Mouse (Mus musculus): ENCODE results near the gene Nsrp1. TPM values are rescaled to one million over a fixed set of nuclear protein-coding genes. Genes with fewer than 3 reads are reported as not detected.
"Not testable (repeated sequence)": the region's sequence is repeated elsewhere in the genome, so short reads cannot be mapped to it uniquely, and the experiment has no call there.

Gene Nsrp1
- polyA plus RNA-seq (2012; rRNA removed) = 4.7 and 9.4 TPM in 2 replicates

DNA sequence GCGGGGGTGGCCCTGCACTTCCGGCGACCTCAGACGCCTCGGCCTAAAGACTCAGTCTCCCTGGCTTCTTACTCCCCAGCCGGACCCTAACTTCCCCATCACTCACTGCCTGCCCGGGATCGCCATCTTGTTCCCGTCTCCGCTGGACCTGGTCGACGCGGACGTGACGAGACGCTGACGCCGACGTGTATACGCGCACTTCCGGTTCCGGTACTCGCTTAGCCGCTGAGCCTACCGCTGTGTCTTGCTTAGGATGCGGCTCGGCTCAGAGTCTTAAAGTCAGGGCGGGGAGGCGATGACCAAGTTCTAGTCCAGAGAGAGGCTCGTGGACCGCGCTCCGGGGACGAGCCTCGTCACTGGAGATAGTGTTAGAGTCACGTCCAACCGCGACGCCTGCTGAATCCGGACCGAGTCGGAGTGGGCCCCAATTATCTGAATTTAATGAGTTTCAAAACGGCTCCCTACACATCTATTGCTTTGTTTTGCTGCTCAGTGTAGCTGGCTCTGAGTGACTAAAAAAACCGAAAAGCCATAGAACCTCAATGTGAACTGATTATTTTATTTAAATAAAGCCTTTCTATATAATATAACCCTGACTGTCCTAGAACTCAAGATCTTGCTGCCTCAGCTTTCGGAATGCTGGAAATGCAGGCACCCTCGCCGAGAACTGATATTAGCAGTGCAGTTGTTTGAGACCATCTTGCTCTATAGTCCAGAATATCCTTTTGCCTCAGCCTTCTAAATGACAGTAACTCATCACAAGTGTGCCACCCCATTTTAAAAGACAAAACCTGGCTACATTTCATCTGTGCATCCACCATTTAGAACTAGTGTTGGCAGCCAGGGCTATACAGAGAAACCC is at the start of gene Nsrp1:
TSS of gene Nsrp1 (minus strand) at position 163 of the 862 bp plus-strand sequence.
- TF ChIP-seq CTCF (IDR thresholded peaks at IDR 0.05; ENCODE audit: borderline replicate concordance, extremely low read depth, insufficient read depth, insufficient read length) (no peak), POLR2A (IDR thresholded peaks at IDR 0.05; ENCODE audit: borderline replicate concordance, extremely low read depth, insufficient read depth, insufficient read length, poor library complexity, severe bottlenecking) (peak; percentile 72; the same call in 1 of the 2 replicates)
- peak; percentile 98 for DNase-seq (ENCODE audit: low read depth)

DNA sequence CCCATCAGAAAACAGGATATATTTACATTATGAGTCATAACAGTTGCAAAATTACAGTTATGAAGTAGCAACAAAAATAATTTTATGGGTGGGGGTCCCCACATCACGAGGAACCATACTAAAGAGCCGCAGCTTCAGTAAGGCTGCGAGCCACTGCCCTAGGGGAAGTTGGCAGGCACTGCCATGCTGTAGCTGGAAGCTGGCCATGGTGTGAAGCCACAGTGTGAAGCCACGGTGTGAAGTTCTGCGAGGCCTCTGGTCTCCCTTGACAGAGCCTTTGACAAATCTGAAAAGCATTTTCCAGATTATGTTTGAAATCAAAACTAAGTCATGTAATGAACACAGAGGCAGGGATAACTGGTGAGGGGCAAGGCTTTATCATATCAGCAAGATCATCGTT is 32.9 kb upstream of the Nsrp1 start:
- DNase-seq (ENCODE audit: low read depth) = peak; percentile 25
- no peak for TF ChIP-seq POLR2A (IDR thresholded peaks at IDR 0.05; ENCODE audit: borderline replicate concordance, extremely low read depth, insufficient read depth, insufficient read length, poor library complexity, severe bottlenecking)
- no peak for TF ChIP-seq CTCF (IDR thresholded peaks at IDR 0.05; ENCODE audit: borderline replicate concordance, extremely low read depth, insufficient read depth, insufficient read length)

DNA sequence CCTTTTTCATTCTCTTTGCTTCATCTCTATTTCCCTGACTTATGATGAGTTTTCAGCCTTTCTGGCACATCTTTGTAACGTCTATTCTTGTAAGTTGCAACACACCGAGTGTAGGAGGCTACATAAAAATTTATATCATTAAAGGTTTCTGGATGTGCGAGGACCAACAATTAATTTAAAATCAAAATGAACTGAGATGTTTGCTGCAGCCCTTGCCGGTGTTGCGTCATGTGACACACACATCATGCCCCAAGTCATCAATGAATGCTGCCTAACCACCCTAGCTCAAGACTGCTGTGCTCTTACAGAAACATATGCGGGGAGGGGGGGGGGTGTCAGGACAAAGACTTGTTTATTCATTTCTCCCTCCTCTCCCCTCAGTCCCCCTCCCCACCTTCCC is 30.2 kb upstream of the Nsrp1 start:
- TF ChIP-seq POLR2A (IDR thresholded peaks at IDR 0.05; ENCODE audit: borderline replicate concordance, extremely low read depth, insufficient read depth, insufficient read length, poor library complexity, severe bottlenecking) = no peak
- no peak for DNase-seq (ENCODE audit: low read depth)

DNA sequence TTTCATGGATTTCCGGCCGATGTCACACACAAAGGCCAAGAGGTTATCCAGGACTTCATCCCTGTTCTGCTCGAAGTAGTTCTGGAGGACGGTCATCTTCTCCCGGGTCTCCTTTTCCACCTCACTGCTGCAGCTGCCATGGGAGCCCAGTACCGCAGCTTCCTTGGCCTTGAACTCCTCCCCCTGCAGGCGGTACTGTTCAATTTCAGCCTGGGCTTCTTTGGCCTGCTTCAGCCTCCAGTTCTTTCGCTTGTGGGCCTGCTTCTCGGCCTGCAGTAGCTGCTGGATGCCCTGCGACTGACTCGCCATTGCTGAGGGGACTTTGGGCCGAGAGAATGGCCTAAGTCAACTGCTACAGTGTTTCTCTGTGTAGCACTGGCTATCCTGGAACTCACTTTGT is 29.6 kb upstream of the Nsrp1 start:
- DNase-seq (ENCODE audit: low read depth) = not testable (repeated sequence)

DNA sequence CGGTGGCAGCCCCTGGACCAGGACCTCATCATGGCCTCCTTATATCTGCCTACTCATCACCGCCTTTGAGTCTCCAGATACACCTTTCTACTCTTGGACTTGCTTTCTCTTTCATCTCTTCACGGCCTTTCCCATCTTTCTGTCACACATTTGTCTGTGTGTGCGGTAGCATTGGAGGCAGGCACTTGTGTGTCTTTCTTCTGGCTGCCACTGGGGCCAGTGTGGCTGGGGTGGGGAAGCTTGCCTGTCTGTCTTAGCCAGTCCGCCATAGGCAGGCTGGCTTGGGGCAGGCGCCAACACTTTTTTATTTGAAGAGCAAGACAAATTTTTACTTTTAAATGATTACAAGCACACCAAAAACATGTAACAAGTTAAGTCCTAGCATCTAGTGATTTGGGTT is 28.7 kb upstream of the Nsrp1 start:
- no peak for TF ChIP-seq CTCF (IDR thresholded peaks at IDR 0.05; ENCODE audit: borderline replicate concordance, extremely low read depth, insufficient read depth, insufficient read length)
- no peak for TF ChIP-seq POLR2A (IDR thresholded peaks at IDR 0.05; ENCODE audit: borderline replicate concordance, extremely low read depth, insufficient read depth, insufficient read length, poor library complexity, severe bottlenecking)
- no peak for DNase-seq (ENCODE audit: low read depth)

DNA sequence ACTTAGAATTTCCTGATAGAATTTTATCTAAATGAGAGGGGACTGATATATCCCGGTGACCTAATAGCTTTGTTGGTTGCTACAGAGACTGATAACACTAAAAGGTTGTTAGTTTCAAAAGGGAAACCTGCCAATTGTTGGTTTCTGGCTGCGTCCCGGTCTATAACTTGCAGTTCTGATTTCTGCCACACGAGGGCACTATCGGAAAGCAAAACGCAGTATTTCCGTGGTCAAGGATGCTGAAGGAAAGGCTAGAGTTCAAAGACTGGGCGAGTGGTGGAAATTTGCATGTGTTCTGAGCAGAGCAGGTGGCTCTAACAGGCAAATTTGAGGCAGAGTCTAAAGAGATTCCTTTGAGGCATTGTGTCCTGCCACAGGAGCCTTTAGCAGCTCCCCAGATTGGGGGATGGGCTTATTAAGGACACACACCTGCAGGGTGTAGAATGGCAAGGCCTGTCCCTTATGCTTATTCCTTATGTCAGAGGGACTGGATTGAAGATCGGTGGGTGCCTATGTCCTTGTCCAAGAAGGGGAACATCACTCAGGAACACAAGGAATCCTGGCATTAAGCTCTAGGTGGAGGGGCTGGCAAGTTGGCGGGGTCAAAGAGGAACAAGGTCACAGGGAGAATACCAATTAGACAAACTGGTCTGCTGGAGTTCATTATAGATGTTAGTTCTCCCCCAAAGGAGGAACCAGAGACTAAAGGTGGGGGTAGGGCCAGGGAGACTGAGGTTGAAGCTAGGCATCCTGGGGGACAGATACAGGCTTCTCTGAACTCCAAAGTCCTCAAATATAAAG is 22.1 kb upstream of the Nsrp1 start:
- peak; percentile 92 for TF ChIP-seq CTCF (IDR thresholded peaks at IDR 0.05; ENCODE audit: borderline replicate concordance, extremely low read depth, insufficient read depth, insufficient read length)
- TF ChIP-seq POLR2A (IDR thresholded peaks at IDR 0.05; ENCODE audit: borderline replicate concordance, extremely low read depth, insufficient read depth, insufficient read length, poor library complexity, severe bottlenecking) = no peak

DNA sequence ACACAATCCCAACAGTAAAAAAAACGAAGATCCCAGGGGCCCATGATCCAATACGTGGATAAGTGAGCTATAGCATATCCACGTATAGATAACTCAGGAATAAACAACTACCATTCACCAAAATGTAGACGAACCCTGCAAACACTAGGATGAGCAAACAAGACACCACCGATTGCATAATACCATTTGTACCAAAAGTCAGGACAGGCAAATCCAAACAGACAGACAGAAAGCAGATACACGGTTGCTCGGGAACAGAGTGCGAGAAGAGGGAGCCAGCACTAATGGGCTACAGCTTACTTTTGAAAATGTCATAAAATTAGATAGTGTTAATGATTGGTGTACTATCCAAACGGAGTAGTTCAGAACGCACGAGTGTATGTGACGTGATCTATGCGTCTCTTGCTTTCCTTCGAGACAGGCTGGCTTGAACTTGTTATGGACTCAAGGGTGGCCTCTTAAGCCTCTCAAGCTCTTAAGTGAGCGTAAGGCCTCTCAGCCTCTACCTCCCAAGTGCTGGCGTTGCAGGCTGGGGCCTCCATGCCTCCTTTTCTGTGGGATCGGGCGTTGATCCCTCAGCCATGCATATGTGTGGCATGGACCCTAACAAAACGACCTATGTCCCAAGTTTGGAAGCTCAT is 20.2 kb upstream of the Nsrp1 start:
- no peak for DNase-seq (ENCODE audit: low read depth)
- no peak for TF ChIP-seq CTCF (IDR thresholded peaks at IDR 0.05; ENCODE audit: borderline replicate concordance, extremely low read depth, insufficient read depth, insufficient read length)

More for the DNA sequence above, 22.1 kb upstream of the Nsrp1 start:
- peak; percentile 77 for DNase-seq (ENCODE audit: low read depth)

DNA sequence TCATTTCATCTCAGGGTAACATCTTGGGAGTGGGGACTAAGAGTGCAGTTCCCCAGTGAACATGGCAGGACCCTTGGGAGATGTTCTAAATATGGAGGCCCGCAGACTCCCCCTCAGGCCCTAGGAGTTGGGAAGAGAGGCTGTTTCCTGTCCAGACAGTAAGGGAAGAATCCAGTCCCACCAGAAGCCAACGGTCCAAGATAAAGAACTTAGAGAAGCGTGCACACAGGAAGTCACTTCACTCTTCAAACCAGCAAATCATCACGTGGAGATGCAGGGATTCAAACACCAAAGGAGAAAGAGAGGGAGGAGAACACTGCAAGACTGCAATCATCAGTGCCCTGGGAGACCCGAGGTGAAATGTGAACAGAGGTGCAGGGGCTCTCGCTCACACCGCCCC is 18.8 kb upstream of the Nsrp1 start:
- TF ChIP-seq POLR2A (IDR thresholded peaks at IDR 0.05; ENCODE audit: borderline replicate concordance, extremely low read depth, insufficient read depth, insufficient read length, poor library complexity, severe bottlenecking) = no peak
- TF ChIP-seq CTCF (IDR thresholded peaks at IDR 0.05; ENCODE audit: borderline replicate concordance, extremely low read depth, insufficient read depth, insufficient read length) = no peak
- no peak for DNase-seq (ENCODE audit: low read depth)

DNA sequence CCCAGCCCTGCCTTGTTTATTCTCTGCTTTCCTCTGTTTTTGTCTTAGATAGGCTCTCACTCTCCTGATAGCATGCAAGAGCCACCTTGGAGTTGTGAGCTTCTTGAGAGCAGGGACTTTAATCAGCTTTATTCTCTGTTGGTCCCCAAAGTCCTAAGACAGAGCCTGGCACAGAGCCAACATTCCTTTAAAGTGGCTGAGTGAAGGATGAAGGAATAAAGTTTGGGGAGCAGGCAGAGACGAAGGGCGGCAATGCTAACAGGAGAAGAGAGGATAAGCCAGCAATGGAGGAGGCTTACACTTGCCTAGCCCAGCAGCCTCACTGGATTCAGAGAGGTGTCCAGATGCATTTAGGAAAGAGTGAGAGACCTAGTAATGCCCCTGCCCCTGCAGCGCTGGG is 18.3 kb upstream of the Nsrp1 start:
- peak; percentile 6 for DNase-seq (ENCODE audit: low read depth)
- no peak for TF ChIP-seq CTCF (IDR thresholded peaks at IDR 0.05; ENCODE audit: borderline replicate concordance, extremely low read depth, insufficient read depth, insufficient read length)
- TF ChIP-seq POLR2A (IDR thresholded peaks at IDR 0.05; ENCODE audit: borderline replicate concordance, extremely low read depth, insufficient read depth, insufficient read length, poor library complexity, severe bottlenecking) = no peak

DNA sequence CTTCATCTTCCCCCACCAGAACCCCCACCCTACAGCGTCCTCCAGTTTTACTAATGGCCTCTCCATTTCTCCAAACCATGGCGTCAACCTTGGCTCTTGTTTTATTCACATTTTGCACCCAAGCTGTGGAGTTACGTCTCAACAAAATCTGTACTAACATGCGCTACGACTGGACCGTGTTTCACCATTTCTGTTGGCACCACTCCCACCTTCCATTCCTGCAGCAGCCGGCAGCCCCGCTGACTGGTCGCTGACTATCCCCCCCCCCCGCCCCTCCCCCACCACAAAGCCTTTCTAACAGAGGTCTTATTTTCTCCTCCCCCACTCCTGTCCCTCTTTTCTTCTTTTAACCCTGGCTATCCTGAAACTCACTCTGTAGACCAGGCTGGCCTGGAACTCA is 17.0 kb upstream of the Nsrp1 start:
- TF ChIP-seq POLR2A (IDR thresholded peaks at IDR 0.05; ENCODE audit: borderline replicate concordance, extremely low read depth, insufficient read depth, insufficient read length, poor library complexity, severe bottlenecking) (no peak), CTCF (IDR thresholded peaks at IDR 0.05; ENCODE audit: borderline replicate concordance, extremely low read depth, insufficient read depth, insufficient read length) (no peak)

DNA sequence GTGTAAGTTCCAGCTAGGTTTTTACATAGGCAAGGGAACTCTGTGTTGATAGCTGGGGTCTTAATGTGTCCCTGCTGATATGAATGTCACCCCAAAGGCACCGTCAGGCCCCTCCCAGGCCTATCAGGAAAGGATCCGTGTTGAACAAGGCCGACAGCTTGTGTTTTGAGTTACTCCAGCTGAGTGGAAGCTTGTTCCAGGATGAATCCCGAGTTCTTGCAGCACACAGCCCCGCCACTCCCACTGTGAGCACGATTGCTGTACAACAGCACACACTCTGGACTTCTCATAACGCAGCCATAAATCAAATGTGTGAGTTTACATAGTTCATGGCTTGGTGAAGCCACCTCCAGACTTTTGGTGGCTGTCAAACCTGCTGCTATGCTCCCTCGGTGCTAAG is 15.9 kb upstream of the Nsrp1 start:
- no peak for DNase-seq (ENCODE audit: low read depth)
- TF ChIP-seq POLR2A (IDR thresholded peaks at IDR 0.05; ENCODE audit: borderline replicate concordance, extremely low read depth, insufficient read depth, insufficient read length, poor library complexity, severe bottlenecking) = no peak
- TF ChIP-seq CTCF (IDR thresholded peaks at IDR 0.05; ENCODE audit: borderline replicate concordance, extremely low read depth, insufficient read depth, insufficient read length) = no peak

More for the DNA sequence above, 17.0 kb upstream of the Nsrp1 start:
- DNase-seq (ENCODE audit: low read depth) = no peak
